Mouse (Mus musculus) stomach, postnatal 0 days (tissue): ENCODE data around the gene Abcc3. TPM values are rescaled to one million over a fixed set of nuclear protein-coding genes. Genes with fewer than 3 reads are reported as not detected.

ENCODE experiments used
- ATAC-seq: fragments of 200-750 bp; cut with Nextera tagmentation; 2 replicates; pipeline ENCODE4 v1.8.0; 2017; ENCODE audit not compliant: low FRiP score, low TSS enrichment
- DNase-seq: peaks from one replicate; pipeline ENCODE4 v3.0.0-alpha.2; 2016; ENCODE audit warnings: low spot score
- H3K27ac ChIP-seq: fragments of 300-500 bp; sonication (generic); replicated peaks from 2 replicates; pipeline ENCODE4 v1.5.1; 2014; ENCODE audit warnings: mild to moderate bottlenecking, control low read depth
- H3K27me3 ChIP-seq: fragments of 300-500 bp; sonication (generic); 2 replicates; pipeline ENCODE4 v1.6.1; 2014; ENCODE audit warnings: low read length; ENCODE audit not compliant: control insufficient read depth, insufficient read depth
- H3K36me3 ChIP-seq: fragments of 300-500 bp; sonication (generic); 2 replicates; pipeline ENCODE4 v1.6.1; 2014; ENCODE audit warnings: low read length, mixed read lengths; ENCODE audit not compliant: control insufficient read depth, insufficient read depth
- H3K4me1 ChIP-seq: fragments of 300-500 bp; sonication (generic); replicated peaks from 2 replicates; pipeline ENCODE4 v1.6.1; 2014; ENCODE audit warnings: antibody characterized with exemption; ENCODE audit not compliant: control insufficient read depth, insufficient read depth
- H3K4me2 ChIP-seq: fragments of 300-500 bp; sonication (generic); replicated peaks from 2 replicates; pipeline ENCODE4 v1.6.1; 2014; ENCODE audit warnings: low read depth, mild to moderate bottlenecking, control low read depth, moderate library complexity
- H3K4me3 ChIP-seq: fragments of 300-500 bp; sonication (generic); 2 replicates; pipeline ENCODE4 v1.5.1; 2014; ENCODE audit warnings: low read depth, low read length, control low read depth
- H3K9ac ChIP-seq: fragments of 300-500 bp; sonication (generic); 2 replicates; pipeline ENCODE4 v1.6.1; 2014; ENCODE audit warnings: mild to moderate bottlenecking, low read length, control low read depth, mixed read lengths
- H3K9me3 ChIP-seq: fragments of 300-500 bp; sonication (generic); 2 replicates; pipeline ENCODE4 v1.6.1; 2016; ENCODE audit warnings: low read length; ENCODE audit not compliant: control insufficient read depth
- CTCF ChIP-seq: IDR thresholded peaks from 2 replicates; pipeline ENCODE4 v1.5.1; 2016; ENCODE audit warnings: antibody characterized with exemption, low read depth, mild to moderate bottlenecking, moderate library complexity
- EP300 ChIP-seq: optimal IDR thresholded peaks from 2 replicates; pipeline ENCODE3; 2016; ENCODE audit warnings: antibody characterized with exemption
- WGBS: fragments of 180-500 bp; shearing (Covaris S2); extraction: QIAGEN DNeasy Blood & Tissue Kit; methylation state at CpG from one replicate; pipeline ENCODE4 v1.1.7; 2014; 5-methylcytosine and 5-hydroxymethylcytosine counted together
- polyA plus RNA-seq: library from polyadenylated mRNA; unstranded; fragments of >200 nt; fragmentation: Nextera tagmentation; extraction: Ambion mirVana; gene quantifications from 2 replicates; pipeline ENCODE4 v1.2.1, GENCODE M21; 2015

The Abcc3 gene
- polyA plus RNA-seq, 1 experiment from 2014 or later: 25.3 TPM

- Histone ChIP-seq H3K27ac (peak overlapping the region; percentile 84), H3K27me3 (no peaks in the 10 kb centered on the region), H3K9ac (peak overlapping the region; percentile 13; the same call in 1 of the 2 replicates), H3K9me3 (no peaks in the 10 kb centered on the region), H3K4me2 (0 out of 2 replicates have a peak overlapping the region, but pooled peaks have one; percentile 11), H3K4me3 (no peak overlapping the region), H3K4me1 (peaks cover 15% of the 10 kb centered on the region), H3K36me3 (no peaks in the 10 kb centered on the region)
- ATAC-seq: peak; percentile 92
- peak; percentile 88 for DNase-seq
- TF ChIP-seq EP300 (no peak), CTCF (peak; percentile 11; the same call in 1 of the 2 replicates)
- WGBS: 5% methylated on average over 3 of the region's 3 CpGs
These were observed 46.2 kb downstream of the Abcc3 start for GRCm38 (mm10) chr11:94346611-94347010.

GRCm38 (mm10) chr11:94345926-94346325, 46.9 kb downstream of the Abcc3 start:
- TF ChIP-seq EP300 (no peak), CTCF (no peak)
- no peak overlapping the region for H3K4me3 ChIP-seq
- no peak overlapping the region for H3K4me2 ChIP-seq
- no peak for DNase-seq
- WGBS: 74% methylated on average over 10 of the region's 10 CpGs
- no peaks in the 10 kb centered on the region for H3K36me3 ChIP-seq
- H3K9me3 ChIP-seq: no peaks in the 10 kb centered on the region
- H3K27me3 ChIP-seq: no peaks in the 10 kb centered on the region
- peak overlapping the region; percentile 78 for H3K27ac ChIP-seq
- no peak; the same call in 1 of the 2 replicates for ATAC-seq
- peaks cover 15% of the 10 kb centered on the region for H3K4me1 ChIP-seq
- H3K9ac ChIP-seq: no peak overlapping the region

GRCm38 (mm10) chr11:94344470-94344869, 48.3 kb downstream of the Abcc3 start:
- Histone ChIP-seq H3K4me3 (no peak overlapping the region), H3K9me3 (no peaks in the 10 kb centered on the region), H3K4me2 (no peak overlapping the region), H3K9ac (no peak overlapping the region), H3K27ac (no peak overlapping the region), H3K4me1 (peaks cover 15% of the 10 kb centered on the region), H3K27me3 (no peaks in the 10 kb centered on the region), H3K36me3 (no peaks in the 10 kb centered on the region)
- no peak for TF ChIP-seq EP300
- no peak for TF ChIP-seq CTCF
- WGBS: 45% methylated on average over 1 of the region's 1 CpGs
- ATAC-seq (no peak), DNase-seq (no peak)

- WGBS: 19% methylated on average over 5 of the region's 5 CpGs
- DNase-seq: no peak
- TF ChIP-seq EP300: no peak
- TF ChIP-seq CTCF: no peak
These were observed 48.8 kb downstream of the Abcc3 start for GRCm38 (mm10) chr11:94343955-94344358.

GRCm38 (mm10) chr11:94342114-94342905, 50.5 kb downstream of the Abcc3 start:
- peaks cover 3% of the 10 kb centered on the region; the same call in 1 of the 2 replicates for H3K36me3 ChIP-seq
- TF ChIP-seq EP300 (no peak), CTCF (no peak)
- peak overlapping the region; percentile 65 for H3K27ac ChIP-seq
- ATAC-seq: no peak
- H3K9ac ChIP-seq: no peak overlapping the region
- peaks cover 15% of the 10 kb centered on the region for H3K4me1 ChIP-seq
- 28% methylated on average over 13 of the region's 13 CpGs for WGBS
- no peaks in the 10 kb centered on the region for H3K9me3 ChIP-seq
- no peak overlapping the region for H3K4me2 ChIP-seq
- no peaks in the 10 kb centered on the region for H3K27me3 ChIP-seq
- DNase-seq: peak; percentile 46
- H3K4me3 ChIP-seq: no peak overlapping the region

More at GRCm38 (mm10) chr11:94343955-94344358, 48.8 kb downstream of the Abcc3 start:
- Histone ChIP-seq H3K4me1 (peaks cover 15% of the 10 kb centered on the region), H3K27me3 (no peaks in the 10 kb centered on the region), H3K36me3 (no peaks in the 10 kb centered on the region), H3K9me3 (no peaks in the 10 kb centered on the region), H3K9ac (no peak overlapping the region), H3K4me3 (no peak overlapping the region), H3K4me2 (no peak overlapping the region), H3K27ac (no peak overlapping the region)
- no peak for ATAC-seq
